Mouse (Mus musculus) regulatory T cell (primary cell): ENCODE results near the gene Prokr2.
"Not testable (repeated sequence)": the region's sequence is repeated elsewhere in the genome, so short reads cannot be mapped to it uniquely, and the experiment has no call there.

Experiments used
- in situ Hi-C: fragments of 300-600 bp; cut with MboI, MseI; formaldehyde crosslinking; loops from one replicate; pipeline ENCODE4 v1.15.1; 2025; ENCODE audit warnings: high pct_unique_total_duplicates

The Prokr2 gene

DNA sequence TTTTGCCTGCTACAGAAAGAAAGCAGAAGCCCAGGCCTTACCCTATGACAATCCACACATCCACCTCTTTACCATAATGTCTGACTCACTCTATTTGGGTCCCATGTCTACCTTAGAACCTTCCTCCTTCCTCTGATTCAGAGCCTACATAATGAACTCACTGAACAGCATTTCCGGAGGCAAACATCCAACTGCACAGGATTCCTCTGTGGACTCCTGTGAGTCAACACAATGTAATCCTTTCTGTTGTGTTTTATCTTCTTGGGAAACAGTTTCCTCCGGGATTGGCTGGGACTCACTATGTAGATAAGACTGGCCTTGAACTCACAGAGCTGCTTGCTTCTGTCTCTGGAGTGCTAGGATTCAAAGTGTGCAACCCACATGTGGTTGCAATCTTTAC is 44.9 kb downstream of the Prokr2 start:
- in situ Hi-C loops: no loop called here

DNA sequence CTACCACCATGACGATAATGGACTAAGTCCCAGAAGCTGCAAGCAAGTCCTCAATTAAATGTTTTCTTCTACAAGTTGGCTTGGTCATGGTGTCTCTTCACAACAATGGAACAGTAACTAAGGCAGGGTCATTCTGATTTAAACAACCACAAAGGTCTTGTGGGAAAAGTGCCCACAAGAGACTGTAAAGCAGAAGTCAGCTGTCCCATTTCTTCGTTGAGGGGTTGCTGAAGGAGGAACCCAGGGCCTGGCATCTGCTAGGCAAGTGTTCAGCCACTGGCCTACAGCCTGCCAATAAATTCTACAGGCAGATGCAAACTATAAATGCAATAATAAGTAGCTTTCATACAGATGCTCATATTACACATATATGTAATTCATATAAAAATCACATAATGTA is 48.0 kb downstream of the Prokr2 start:
- in situ Hi-C loops: no loop called here

DNA sequence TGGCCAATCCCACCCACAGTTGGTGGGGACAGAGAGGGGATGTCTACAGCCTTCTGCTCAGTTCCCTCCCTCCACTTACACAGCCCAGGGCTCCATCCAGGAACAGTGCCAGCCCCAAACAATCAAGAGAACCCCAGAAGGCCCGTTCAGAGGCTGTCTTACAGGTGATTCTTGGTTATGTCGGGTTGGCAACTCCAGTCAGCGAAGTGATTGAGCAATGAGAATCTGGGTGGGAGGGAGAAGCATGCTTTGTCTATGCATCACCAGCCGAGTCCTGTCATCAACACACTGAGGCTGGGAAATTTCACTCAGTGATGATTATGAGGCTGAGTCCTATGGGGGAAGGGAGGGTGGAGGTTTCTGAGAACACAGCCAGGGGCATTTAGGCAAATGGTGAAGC is 61.7 kb downstream of the Prokr2 start:
- in situ Hi-C loops: loop anchor here (25.0 kb wide), 1 partner anchor 389 kb away; no protein-coding TSS in a partner anchor

DNA sequence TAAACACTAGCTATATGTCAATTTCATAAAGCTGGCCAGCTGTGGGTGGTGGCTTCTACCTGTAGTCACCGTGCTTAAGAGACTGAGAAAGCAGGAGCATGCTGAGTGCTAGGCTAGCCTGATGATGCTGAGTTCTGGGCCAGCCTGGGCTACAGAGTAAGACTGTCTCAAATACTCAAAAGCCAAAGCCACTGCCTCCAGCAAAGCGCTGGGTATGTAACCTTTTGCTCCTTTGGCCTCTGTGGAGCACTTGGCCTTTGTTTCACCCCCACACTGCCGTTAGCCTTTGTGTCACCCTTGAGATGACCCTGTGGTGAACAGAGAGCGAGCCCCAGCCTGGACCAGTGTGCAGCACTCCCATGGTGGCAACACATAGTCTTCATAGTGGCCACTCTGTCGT is 64.7 kb downstream of the Prokr2 start:
- in situ Hi-C loops: loop anchor here (25.0 kb wide), 1 partner anchor 392 kb away; no protein-coding TSS in a partner anchor

DNA sequence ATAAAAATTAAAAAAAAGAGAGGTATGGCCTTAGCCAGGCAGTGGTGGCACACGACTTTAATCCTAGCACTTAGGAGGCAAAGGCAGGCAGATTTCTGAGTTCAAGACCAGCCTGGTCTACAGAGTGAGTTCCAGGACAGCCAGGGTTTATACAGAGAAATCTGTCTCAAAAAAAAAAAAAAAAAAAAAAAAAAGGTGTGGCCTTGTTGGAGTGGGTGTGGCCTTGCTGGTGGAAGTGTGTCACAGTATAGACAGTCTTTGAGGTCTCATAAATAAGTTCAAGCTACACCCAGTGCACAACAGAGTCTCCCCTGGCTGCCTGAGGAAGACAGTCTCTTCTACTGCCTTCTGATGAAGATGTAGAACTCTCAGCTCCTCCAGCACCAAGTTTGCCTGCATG is 68.1 kb downstream of the Prokr2 start:
- in situ Hi-C loops: loop anchor here (25.0 kb wide), 1 partner anchor 395 kb away; no protein-coding TSS in a partner anchor

DNA sequence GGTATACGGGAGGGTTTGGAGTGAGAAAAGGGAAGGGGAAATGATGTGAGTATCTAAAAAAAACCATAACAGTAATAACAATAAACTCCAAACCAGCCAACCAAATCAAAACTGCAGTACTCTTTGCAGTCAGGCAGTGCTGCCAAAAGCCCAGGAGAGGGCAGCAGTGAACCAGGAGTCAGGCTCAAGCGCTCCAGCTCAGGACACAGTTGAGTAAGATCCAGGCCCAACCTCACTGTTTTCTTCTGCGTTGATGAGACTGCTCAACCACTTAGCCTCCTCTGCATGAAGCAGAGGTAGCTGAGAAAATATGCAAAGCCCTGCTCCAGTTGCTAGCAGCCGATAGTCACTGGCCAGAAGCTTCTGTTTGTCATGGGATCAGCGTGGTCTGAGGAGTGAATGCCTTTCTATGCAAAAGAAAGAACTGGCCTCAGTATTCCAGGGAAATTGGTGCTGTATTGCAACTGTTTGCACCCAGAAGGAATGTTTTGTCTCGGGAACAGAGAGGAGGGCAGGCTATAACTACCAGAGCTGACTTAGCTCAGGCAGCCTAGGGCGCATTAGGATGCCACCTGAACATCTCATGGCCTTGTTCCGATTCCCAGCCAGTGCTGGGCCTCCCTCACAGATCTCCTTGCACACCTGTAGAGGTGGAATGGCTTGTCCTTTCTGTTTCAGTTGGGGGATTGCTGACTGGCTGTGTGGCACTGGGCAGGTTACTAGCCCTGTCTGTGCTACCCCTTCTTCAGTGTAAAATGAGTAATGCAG is 69.0 kb downstream of the Prokr2 start:
- in situ Hi-C loops: loop anchor here (25.0 kb wide), 1 partner anchor 396 kb away; no protein-coding TSS in a partner anchor

DNA sequence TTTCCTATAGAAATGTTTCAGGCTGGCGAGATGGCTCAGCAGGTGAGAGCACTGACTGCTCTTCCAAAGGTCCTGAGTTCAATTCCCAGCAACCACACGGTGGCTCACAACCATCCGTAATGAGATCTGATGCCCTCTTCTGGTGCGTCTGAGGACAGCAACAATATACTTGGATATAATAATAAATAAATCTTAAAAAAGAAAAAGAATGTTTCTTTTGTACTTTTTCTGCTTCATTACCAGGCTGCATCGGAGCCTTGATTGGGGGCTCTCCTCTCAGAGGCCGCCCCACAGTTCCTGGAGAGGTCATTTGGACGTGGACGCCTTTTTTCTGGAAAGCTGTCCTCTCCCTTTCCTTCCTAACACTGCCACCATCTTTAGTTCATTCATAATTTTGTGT is 71.2 kb downstream of the Prokr2 start:
- in situ Hi-C loops: loop anchor here (25.0 kb wide), 1 partner anchor 398 kb away; no protein-coding TSS in a partner anchor

DNA sequence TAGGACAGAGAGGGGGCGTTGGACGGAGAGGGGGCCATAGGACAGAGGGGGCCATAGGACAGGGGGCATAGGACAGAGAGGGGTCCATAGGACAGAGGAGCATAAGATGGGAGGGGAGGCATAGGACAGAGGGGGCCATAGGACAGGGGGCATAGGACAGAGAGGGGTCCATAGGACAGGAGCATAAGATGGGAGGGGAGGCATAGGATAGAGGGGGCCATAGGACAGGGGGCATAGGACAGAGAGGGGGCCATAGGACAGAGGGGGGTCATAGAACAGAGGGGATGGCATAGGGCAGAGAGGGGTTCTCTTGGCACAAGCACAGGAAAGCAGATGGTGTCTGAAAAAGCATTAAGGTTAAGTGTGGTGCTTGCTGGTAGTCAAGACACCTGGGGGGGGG is 71.7 kb downstream of the Prokr2 start:
- in situ Hi-C loops: loop anchor here (25.0 kb wide), 1 partner anchor 399 kb away; no protein-coding TSS in a partner anchor

DNA sequence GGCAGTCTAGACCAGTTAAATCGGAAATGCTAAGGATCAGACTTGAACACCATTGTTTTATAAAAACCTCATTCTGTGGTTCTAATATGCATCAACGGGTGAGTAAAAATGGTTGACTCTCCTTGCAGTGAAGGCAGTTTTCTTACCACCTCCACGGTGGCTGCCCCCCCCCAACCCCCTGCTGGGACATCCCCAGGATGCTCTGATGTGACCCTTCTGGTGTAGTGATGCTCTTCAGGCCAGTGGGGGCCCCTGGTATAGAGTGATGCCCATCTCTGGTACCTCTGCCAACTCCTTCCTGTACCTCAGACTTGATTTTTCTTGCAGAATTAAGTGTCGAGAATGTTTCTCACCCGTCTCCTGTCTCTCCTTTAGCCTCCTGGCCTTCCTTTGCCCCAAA is 72.6 kb downstream of the Prokr2 start:
- in situ Hi-C loops: loop anchor here (25.0 kb wide), 1 partner anchor 400 kb away; no protein-coding TSS in a partner anchor

DNA sequence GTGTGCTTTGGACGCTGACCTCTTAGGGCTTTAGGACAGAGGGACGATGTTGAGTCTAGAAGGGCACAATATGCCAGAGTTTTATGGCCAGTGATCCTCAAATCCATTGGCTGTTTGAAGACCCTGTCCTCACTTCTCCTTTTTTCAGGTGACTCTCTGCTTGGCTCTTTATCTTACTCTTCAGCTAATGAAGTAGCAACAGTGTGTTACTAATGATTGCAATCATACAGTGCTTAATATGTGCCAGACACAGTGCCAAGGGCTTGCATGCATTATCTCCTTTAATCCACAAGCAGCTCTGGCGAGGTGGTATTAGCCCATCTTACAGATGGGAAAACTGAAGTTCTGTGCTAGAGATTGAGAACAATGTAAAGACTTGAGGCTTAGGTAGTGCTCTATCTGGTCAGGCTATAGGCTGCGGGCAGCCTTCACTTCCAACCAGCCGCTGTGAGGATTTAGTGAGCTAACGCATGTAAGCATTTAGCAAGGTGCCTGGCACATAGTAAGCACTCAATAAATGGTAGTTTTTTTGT is 75.8 kb downstream of the Prokr2 start:
- in situ Hi-C loops: loop anchor here (10.0 to 25.0 kb wide), 2 partner anchors 185 to 403 kb away; no protein-coding TSS in a partner anchor

DNA sequence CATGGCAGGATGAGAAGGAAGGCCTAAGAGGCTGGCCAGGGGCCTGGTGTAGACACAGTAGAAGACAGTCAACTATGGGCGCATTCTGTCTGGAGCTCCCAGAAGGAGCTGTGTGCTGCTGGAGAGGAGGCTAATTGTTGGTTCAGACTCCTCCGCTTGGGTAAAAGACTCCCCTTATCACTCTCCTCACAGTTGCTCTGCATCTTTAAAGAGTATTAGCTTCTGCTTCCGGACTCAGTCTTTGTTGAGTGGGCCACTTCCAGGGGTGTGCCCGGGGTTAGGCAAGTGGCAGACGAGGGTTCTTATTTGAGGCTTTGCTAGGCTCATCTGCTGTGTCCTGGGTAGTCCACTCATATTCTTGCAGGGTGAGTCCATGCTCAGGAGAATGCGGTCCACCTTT is 76.4 kb downstream of the Prokr2 start:
- in situ Hi-C loops: loop anchor here (10.0 to 25.0 kb wide), 2 partner anchors 186 to 403 kb away; no protein-coding TSS in a partner anchor

DNA sequence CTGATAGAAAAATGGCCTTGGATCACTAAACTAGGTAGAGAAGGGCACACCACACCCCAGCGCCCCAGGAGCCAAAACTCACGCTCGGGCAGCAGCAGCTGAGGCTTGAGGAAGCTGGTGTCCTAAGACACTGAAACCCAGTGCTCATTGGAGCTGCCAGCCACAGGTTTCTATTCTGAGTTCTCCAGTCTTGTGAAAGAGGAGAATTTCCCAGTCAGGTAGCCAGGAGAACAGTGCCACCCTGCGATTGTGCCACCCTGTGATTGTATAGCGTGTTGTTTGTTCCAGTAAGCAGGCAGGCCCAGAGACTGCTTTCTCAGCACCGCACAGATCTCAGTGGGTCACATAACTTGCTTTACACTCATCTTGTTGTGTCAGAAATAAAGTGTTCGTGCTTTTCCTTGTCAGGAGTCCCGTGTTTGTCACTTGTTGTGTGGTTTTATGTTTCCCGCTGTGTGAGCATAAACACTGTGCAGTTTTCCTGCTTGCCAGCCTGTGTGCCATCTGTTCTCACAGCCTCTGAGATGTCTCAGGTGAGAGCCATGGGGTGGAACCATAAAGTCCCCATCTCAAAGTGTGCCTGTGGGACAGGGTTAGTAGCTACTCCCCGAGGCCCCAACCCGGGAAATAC is 77.9 kb downstream of the Prokr2 start:
- in situ Hi-C loops: loop anchor here (10.0 to 25.0 kb wide), 2 partner anchors 187 to 405 kb away; no protein-coding TSS in a partner anchor

DNA sequence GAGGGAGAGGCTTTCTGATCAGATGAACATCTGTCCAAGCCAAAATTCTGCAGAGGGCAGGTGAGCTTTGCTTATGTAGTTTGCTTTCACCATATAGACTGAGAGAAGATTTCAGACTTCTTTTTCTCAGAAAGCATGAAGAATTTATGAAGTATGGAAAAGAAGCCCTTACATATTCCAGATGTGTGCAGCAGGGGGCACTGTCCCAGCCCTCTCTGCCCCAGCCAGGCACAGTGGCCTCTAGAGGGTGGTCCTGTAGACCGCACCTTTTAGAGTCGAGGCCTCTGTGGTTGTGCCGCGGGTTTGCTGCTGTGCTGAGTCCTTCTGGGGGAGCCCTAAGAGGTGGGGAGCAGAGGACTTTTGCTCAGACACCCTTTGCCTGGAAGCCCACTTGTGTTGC is 79.3 kb downstream of the Prokr2 start:
- in situ Hi-C loops: loop anchor here (10.0 to 25.0 kb wide), 2 partner anchors 189 to 406 kb away; no protein-coding TSS in a partner anchor

DNA sequence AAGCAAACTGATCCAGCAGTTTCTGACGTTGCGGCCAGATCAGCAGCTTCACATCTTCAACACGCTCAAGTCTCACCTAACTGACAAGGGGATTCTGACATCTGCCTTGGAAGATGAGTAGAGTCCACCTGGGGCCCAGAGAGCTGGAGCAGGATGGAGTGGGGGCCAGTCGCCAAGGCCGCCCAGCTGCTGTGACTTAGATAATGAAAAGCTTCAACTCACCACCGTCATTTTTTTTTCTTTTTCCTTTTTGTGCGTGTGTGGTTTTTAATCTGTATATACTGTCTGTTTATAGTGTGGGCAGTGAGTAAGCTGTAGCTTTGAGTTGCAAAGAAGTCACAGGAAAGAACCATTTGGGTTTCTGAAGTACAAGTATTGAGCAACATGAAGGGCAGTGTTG is 80.1 kb downstream of the Prokr2 start:
- in situ Hi-C loops: loop anchor here (10.0 to 25.0 kb wide), 2 partner anchors 190 to 407 kb away; no protein-coding TSS in a partner anchor

DNA sequence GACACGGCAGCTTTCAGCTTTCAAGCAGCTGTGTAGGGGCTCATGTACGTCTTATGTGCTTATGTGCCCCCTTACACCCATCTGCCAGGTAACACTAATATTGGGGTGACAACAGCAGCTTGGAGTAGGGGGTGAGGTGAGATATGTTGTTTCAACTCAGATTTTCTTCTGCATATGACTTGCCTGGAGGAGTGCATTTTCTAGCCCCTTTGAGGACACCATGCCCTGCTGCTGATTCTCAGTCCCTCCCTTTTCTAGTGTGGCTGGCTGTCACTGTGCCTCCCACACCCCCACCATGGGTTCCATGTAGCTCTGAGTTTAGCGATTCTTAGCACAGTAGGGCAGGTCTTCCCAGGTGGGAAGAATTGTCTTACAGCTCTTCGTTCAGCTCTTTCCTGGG is 83.8 kb downstream of the Prokr2 start:
- in situ Hi-C loops: loop anchor here (10.0 to 25.0 kb wide), 2 partner anchors 193 to 411 kb away; no protein-coding TSS in a partner anchor

DNA sequence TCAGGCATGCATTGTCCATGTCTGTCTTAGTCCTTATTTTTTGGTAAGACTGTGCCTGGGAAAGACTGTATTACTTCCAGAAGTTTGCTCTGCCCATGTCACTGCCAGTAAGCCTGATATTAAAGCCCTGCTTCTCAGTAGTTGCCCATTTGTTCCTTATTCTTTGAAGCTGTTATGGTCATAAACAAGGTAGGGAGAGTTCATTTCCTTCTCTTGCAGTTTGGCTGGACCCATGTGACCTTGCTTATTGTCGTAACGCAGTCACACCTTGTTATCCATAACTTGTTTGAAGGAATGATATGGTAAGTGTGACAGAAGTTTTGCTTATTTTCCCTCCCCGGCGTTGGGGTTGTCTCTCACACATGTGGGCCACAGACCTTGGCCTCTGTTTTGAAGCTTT is 87.0 kb downstream of the Prokr2 start:
- in situ Hi-C loops: no loop called here

DNA sequence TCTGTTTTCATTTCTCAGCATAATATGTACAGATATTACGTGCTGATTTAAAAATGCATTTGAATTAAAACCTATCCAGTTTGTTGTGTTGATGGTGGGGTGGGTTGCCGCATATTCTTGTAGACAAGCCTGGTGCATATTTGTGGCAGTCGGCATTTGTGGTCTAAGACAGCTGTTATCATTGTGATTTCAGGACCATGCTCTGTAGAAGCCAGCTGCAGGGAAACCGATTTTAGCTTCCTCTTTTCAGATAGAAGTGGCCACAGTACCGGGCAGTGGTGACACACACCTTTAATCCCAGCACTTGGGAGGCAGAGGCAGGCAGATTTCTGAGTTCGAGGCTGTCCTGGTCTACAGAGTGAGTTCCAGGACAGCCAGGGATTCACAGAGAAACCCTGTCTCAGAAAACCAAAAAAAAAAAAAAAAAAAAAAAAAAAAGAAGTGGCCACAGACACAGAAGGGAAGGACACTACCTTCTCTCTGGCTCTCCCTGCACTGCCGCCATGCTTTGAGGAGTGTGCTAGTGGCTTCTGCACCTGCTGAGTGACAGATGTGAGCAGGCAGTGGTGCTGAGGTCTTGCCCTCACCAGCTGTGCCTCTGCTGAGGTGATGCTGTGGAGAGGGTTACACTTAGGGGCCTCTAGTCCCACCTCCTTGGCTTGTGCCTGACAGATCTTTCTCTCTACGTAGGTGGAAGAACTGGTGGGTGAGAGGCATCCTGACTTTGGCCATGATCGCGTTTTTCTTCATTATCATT is 91.4 kb downstream of the Prokr2 start:
- in situ Hi-C loops: no loop called here

DNA sequence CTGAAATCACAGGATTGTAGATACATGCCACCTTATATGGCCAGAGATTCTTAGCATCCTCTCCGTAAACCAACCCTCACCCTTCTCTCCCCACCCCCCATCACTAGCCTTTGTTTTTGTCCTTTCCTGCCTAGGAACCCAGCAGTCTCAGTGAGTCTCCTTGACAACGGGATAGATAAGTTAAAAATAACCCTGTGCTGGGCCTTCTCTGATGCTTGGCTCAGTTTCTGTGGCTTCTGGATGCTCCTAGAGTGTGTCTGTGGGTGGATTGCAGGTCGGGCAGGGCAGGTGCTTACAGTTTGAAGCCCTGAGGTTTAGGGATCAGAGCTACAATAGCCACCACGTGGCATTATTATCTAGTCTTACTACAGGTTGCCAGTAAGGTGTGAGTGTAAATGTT is 93.2 kb downstream of the Prokr2 start:
- in situ Hi-C loops: no loop called here

DNA sequence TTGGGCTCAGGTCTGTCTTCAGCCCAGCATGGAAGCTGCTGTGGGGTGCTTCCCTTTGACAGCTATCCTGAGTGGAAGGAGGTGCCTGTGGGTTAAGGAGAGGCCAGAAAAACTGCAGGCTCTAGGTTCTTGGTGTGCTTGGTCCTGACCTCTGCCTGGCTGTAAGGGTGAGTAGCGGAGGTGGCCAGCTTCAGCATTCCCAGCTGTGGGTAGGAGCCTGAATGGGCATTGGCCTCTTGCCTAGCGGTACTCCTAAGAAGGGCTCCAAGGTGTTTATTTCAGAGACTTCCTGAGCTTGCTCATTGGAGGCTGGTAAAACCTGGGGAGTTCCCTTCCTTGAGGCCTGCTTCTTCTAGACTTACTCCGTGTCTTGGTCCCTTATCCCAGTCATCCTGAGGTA is 94.0 kb downstream of the Prokr2 start:
- in situ Hi-C loops: no loop called here

DNA sequence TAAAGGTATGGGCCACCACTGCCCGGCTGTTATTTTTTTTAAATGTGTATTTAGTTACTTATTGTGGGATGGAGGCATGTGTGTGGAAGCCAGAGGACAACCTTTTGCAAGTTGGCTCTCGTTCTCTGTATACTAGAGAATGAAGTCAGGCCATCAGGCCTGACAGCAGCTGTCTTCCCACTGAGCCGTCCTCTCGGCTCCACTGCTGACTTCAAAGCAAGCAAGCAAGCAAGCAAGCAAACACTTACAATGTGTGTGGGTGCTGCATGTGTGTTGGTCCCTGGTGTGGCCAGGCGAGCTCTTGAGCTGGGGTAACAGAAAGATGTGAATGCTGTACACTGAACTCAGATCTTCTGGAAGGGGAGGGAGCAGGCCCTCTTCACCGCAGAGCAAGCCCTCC is 94.4 kb downstream of the Prokr2 start:
- in situ Hi-C loops: no loop called here

DNA sequence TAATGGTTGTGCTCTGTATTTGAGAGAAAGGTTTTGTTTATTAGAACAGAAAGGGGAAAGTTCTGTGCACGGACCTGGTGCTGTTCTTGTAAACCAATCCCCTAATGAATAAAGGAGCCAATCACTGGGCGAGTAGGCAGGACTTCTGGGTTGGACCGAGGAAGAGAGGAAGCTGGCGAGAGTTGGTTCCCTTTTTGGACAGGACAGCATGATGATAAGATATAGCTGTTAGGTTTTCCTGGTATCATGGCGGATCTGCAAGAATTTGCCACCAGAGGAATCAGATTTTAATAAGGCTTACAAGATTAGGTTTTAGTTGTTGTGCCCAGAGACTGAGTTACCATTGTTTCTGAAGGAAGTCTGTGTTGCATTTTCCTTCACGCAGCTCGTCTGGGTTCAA is 96.0 kb downstream of the Prokr2 start:
- in situ Hi-C loops: not testable (repeated sequence)
